Mouse (Mus musculus) spleen, postnatal 4 days (tissue): Measurements from ENCODE around the gene Tmem106a.
A peak's percentile ranks its signal among the peaks of the same experiment; 100 is the strongest.
"Not testable (repeated sequence)": the region's sequence is repeated elsewhere in the genome, so short reads cannot be mapped to it uniquely, and the experiment has no call there.

ENCODE experiments used
- DNase-seq, 2 experiments: peaks; one replicate each; pipeline ENCODE4 v3.0.0; 2022; ENCODE audit warnings: low spot score in 2 of 2

Tmem106a gene

DNA sequence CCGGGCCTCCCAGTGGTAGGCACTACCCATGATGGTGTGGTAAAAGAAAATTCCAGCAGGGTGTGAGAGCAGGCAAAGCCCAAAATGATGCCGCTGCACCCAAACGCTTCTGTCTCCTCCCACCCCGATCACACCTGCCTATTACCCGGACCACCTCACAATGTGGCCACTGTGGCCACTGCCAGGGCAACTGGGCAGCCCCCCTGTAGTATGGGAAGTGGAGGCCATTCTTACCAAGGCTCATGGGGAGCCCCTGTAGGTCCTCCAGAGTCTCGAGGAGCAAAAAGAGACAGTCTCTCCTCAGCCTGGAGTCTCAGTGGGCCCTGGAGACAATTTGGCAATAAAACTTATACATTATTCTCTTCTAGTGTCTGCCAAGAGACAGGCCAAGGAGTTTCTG lies 17.1 kb downstream of the Tmem106a start, which contains the start of gene Gm11634:
Gm11634 (minus strand) TSS at position 101 of the 400 bp plus-strand sequence.
- no peak for DNase-seq

DNA sequence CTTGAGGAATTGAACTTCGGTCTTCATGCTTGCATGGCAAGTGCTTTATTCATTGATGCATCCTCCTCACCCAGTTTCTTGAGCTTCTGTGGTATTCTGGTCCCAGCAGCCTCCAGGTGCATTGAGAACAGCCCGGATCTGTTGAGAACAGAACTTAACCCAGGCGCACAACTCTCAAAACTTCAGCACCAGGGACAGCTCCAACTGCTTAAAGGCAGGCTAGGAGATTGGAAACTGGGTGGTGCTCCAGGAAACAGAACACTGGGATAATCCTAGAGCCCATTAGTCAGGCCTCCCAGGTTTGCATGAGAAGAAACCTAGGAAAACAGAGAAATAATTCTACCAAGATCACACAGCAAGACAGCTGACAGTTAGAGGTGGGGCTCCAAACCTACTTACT lies 20.4 kb downstream of the Tmem106a start:
- peak; percentile 50 to 82 for DNase-seq

DNA sequence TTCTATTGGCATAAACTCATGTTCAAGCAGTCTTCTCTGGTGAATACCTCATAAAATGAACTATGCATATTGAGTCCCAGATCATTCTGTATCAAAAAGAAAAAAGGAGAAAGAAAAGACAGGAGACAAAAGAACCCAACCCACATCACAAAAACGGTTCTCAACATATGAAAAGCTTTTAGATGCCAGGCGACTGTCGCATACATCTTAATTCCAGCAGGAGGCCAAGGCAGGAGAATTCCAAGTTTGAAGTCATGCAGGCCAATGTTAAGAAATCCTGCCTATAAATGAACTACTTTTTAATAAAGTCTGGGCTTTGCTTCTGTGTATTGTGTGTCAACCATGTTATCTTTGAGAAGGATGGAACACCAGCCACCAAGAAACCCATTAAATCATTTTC lies 22.1 kb downstream of the Tmem106a start:
- no peak for DNase-seq

DNA sequence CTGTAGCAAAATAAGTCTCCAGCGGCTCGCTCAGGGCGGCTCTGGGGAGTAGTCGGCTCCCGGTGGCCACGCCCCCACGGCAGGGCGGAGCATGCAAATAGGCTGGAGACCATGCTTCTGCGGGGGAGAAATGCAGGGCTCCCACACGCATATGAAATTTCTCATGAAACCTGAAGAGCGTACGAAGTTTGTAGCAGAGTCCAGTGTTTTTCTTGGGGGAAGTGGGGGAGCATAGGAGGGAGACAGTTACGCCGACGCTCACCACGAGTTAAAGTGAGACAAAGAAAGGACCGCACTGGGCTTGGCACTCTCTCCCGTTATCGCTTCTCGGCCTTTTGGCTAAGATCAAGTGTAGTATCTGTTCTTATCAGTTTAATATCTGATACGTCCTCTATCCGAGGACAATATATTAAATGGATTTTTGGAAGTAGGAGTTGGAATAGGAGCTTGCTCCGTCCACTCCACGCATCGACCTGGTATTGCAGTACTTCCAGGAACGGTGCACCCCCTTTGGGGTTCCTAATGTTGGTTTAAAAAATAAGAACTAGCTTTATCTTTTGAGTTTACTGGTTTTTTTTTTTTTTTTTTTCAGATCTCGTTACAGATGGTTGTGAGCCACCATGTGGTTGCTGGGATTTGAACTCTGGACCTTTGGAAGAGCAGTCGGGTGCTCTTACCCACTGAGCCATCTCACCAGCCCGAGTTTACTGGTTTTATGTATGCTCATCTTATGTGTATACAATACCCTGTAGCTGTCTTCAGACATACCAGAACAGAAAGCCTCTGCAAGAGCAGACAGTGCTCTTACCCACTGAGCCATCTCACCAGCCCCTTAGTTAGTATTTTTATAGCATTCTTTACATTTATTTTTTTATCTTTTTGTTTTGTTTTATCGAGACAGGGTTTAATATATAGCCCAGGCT lies 22.8 kb downstream of the Tmem106a start:
- peak; percentile 84 to 93 for DNase-seq

DNA sequence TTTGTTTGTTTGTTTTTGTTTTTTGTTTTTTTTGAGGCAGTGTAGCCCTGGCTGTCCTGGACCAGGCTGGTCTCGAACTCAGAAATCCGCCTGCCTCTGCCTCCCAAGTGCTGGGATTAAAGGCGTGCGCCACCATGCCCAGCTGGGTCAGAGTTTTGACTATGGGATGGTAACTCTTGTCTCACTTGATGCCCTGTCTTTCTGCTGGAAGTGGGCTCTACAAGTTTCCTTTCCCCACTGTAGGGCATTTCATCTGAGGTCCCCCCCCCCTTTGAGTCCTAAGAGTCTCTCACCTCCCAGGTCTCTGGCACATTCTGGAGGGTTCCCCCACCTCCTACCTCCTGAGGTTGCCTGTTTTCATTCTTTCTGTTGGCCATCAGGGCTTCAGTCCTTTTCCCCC lies 25.1 kb downstream of the Tmem106a start:
- not testable (repeated sequence) for DNase-seq

DNA sequence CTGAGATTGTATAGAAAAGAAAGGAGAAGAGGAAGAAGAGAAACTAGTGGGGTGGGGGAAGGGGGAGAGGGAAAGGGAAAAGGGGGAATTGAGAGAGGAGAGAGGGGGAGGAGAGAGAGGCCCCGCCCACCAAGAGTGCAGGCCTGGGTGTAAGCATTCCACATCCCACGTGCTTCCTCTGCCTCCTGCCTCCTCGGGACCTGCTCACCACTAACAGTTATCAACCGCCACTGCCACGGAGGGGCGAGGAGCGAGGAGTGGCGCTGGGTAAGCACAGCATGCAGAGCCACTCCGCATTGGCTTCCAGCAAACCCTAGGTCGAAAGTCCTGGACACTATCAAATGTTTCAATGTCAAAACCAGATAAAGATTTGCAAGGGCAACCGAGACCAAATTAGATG lies 28.4 kb downstream of the Tmem106a start:
- no peak for DNase-seq

DNA sequence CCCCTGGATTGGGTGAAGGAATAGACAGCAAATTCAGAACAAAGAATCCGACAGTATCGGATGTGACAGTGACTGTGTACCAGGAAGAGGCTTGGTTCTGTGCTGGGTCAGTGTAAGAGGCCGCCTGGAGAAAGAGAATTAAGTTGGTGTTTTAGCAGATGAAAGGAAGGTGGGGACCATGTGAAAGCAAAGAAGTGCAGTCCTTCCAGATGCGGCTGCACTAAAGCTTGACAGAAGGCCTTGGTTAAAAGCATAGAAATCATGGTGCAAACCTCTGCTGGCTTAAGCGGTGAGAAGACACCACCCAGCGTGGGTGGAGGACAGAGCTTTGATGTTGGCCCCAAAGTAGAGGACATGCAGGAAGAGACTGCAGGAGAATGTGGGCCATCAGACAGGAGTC lies 31.6 kb downstream of the Tmem106a start:
- DNase-seq: no peak

DNA sequence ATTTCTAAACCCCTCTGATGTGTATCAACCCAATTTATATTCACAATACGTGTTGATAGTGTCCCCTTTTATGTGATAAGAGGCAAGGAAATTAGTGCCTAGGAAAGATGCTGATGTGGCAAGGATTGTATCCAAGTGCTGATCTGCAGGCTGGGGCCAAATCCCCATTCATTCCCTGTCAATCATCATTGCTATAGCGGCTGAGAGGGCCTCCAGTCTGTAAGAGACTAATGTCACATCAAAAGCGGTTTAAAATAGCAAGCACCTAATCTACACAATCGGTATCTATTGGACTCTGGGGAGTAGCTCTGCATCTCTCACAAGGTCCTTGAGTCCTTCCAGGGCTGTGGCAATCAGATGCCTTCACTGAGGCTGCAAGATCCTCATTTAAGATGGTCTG lies 32.1 kb downstream of the Tmem106a start:
- DNase-seq: no peak

DNA sequence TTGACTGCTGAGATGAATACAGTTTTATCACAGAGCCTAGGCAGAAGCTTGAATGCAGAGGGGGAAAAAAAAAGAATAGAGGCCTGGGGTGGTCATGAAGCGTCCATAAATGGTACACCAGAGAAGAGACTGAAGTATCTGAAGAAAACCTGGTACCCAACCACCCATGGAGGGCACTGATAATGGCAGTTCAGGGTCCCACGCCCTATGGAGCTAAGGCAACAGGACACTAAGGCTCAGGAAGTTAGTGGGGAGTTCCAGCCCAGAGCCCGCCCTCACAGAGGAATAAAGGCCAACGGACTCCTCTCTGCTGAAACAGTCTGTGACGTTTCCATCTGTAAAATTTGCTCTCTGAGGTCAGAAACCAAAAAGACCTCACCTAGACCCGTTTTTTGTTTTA lies 33.3 kb downstream of the Tmem106a start:
- no peak for DNase-seq

DNA sequence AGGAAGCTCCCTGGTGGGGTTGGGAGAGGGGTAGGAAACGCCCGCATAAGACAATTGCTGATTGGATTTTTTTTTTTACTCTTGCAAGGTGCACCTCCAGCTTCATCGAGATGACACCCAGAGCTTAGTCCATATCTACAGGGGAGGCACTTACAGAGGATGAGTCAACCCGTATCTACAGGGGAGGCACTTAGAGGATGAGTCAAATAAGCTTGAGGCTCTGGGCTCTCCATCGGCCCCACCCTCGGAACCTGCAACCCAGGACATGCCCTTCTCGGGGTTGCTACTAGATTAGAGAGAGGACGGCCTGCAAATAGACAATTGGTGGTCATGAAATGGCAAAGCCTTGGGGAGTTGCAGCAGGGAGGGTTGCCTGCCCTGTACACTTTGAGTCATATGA lies 34.1 kb downstream of the Tmem106a start:
- DNase-seq: no peak

DNA sequence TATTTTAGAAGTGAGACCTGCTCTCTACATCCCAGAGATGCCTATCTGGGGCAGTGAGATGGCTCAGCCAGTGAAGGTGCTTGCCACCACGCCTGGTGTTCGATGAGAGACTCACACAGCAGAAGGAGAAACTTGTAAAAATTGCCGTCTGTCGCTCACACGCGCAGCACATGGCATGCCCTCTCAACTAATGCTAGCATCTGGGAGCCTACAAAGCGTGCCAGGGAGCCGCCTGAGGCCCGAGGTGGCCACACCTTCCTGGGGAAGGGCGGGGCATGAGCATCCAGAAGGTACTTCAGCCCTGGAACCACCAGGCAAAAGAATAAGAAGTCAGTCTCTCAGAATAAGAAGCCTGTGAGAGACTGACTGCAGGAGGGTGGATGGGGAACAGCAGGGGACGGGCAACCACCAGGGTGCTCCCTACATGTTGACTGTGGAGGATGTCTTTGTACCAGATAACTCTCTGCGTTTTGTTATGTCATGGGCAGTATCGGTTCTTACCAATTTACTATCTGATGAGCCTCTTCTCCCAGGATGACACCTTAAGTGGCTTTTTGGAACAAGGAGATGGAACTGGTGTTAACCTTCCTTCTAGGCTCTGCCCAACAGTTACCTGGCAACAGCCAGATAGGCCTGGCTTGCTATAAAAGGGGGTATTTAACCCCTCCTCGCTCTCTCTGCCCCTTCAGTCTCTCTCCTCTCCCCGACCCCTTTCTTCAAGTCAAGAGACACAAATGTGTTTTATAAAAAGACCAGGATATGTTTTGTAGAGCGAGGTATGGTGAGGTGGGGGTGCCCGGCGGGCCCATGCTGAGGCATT lies 35.1 kb downstream of the Tmem106a start:
- DNase-seq: no peak

DNA sequence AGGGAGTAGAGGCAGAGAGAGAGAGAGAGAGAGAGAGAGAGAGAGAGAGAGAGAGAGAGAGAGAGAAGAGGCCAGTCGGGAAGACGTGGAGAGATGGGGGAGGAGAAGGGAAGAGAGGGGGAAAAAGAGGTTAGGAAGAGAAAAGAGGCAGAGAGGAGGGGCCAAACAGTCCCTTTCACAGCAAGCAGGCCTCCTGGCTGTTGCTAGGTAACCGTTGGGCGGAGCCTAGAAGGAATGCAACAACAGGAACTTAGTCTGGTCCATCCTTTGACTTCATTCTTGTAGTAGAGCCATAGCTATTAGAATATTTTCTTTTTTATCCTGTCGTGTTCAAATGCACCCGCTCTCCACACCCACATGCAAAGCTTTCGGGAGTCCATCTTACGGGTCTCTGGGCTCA lies 35.8 kb downstream of the Tmem106a start:
- DNase-seq: peak in 1 of 2 experiments; percentile 38

DNA sequence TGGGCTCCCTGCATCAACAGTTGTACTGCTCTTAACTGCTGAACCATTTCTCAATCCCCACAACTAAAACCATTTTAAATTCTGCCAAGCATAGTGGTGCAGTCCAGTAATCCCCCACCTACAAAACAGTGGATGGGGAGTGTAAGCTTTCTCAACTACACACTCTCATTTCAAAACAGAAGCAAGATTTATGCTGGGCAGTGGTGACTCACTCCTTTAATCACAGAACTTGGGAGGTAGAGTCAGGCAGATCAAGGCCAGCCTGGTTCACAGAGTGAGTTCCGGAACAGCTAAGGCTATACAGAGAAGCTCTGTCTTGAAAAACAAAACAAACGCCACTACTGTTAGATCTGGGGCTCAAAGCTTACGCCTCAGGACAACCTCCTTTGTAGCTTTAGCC lies 36.6 kb downstream of the Tmem106a start:
- no peak for DNase-seq

DNA sequence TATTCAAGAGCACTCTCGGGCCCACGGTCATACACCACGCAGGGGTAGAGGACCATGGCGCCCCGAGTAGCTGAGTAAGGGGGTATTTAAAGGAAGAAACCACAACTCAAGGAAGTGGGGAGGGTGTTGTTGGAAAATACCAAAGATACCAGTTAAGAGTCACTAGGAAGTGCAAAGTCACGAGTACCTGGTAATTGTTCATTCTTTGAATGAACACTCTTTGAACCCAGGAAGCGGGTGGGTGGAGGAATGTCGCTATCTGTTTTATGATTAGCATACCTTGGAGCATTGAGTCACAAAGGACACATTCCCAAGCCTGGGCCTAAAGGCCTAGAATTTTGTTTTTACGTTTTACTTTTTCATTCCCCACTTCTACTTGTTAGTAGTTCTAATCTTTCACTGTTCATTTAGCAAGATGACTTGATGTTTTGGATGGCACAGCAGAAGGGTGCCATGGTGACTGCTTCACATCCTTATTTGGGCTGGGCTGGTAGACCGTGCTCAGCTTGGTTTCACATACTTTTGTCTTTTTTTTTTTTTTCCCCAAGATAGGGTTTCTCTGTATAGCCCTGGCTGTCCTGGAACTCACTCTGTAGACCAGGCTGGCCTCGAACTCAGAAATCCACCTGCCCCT lies 38.1 kb downstream of the Tmem106a start:
- DNase-seq: not testable (repeated sequence)

DNA sequence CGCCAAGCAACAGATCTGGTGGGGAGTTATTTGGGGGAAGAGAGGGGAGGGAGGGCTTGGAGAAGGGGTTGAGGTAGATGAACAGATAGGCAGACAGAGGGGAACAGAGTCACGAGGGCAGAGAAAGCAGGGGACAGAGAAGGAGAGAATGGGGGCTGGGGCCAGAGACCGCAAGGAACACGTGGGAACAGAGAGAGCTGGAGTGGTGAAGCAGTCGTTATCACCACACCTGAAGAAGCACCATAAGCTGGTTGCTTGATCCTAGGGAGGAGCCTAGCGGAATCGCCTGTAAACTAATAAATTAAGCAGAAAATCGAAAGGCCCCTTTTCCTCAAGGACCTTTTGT lies 44.6 kb downstream of the Tmem106a start:
- no peak for DNase-seq

DNA sequence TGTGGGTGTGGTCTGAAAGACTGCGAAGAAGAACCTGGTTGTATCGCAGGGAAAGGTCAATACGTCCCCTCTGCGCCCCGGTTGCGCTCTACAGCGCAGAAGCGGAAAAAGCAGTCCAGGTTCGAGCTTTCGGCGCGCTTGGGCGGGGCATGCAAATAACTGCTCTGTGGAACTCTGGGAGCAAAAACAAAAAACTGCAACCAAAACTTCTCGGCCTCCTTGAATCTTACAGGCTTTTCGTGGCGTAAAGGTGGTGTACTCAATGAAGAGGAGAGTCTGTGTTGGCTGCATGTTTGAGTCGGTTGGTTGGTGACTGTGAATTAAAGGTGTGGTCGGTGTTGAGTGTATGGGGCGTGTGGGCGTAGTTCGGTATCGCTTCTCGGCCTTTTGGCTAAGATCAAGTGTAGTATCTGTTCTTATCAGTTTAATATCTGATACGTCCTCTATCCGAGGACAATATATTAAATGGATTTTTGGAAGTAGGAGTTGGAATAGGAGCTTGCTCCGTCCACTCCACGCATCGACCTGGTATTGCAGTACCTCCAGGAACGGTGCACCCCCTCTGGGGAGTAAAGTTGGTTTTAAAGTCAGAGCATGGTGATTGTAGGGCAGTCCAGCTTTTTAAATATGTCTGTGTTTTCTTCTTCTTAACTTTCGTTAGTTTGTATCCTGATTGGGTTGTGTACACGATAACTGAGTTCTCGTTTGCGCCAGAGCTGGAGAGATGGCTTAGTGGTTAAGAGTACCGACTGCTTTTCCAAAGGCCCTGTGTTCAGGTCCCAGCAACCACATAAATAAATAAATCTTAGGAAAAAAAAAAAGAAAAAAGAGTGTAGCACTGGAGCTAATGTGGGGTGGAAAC lies 45.2 kb downstream of the Tmem106a start, which contains the start of gene Rdm1:
Rdm1 (plus strand) TSS at position 201 of the 862 bp plus-strand sequence.
- DNase-seq: peak; percentile 84 to 91

DNA sequence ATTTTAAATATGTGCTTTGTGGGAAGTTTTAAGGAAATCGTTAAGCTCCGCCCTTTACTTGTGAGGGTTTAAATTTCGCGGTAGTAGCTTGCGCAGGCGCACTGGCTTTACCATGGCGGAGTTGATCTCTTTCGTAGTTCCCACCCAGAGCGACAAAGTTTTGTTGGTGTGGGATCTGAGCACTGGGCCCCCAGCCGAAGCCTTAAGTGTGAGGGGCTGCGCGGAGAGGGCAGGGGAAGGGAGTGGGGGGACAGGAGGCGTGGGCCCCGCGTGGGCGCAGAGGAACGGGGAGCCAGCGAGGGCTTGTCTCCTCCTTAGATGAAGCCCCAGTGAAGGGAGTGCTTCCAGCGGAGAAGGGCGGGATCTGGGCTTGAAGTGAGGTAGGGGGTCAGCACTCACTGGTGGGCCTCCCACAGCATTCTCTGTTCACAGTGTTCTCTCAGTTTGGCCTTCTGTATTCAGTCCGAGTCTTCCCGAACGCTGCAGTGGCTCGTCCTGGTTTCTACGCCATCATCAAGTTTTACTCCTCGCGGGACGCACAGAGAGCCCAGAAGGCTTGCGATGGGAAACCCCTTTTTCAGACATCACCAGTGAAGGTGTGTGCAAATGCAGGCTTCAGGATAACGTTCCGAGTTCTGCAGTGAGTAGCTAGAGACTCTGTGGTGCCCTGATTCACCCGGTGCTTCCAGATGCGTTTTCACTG lies 46.0 kb downstream of the Tmem106a start:
- DNase-seq: peak; percentile 84 to 94

DNA sequence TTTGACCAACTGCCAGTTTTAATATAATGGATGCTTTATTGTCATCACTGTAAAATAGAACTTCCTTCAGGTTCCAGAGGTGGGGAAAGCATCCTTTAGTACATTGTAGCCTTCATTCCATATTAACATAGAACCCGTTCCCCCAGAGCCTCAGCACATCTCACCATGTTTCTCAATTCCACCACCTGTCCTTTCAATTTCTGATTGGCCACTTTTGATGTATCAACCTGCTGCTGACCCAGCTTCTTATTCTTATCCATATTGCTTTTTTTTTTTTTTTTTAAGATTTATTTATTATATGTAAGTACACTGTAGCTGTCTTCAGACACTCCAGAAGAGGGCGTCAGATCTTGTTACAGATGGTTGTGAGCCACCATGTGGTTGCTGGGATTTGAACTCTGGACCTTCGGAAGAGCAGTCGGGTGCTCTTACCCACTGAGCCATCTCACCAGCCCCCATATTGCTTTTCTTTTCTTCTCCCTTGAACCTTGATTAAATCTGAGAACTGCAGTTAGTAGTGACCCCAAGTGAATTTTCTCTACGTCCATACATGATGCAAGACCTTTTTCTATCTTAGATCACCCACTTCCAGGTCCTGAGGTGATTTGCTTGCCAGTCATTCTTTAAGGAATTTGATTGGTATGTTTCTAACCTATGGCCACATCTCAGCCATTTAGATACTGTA lies 46.8 kb downstream of the Tmem106a start:
- DNase-seq: not testable (repeated sequence)

DNA sequence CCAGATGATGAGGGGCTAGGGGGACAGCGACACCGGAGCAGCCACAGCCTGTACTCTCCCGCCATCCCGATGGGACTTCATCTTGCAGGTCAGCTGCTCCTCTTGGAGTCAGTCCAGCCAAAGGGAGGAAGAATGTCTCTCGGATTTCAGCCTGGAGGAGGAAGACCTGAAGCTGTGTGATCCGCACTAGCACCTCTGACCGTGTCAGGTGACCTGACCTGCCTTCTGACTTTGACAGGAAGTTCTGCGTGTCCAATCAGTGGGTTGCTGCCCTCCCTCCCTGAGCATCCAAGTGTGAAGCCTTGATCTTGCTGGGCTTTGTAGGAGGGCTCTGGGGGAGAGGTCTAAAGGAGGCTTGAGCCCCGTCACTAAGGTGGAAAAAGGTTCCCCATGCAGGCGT lies 53.6 kb downstream of the Tmem106a start:
- no peak for DNase-seq

DNA sequence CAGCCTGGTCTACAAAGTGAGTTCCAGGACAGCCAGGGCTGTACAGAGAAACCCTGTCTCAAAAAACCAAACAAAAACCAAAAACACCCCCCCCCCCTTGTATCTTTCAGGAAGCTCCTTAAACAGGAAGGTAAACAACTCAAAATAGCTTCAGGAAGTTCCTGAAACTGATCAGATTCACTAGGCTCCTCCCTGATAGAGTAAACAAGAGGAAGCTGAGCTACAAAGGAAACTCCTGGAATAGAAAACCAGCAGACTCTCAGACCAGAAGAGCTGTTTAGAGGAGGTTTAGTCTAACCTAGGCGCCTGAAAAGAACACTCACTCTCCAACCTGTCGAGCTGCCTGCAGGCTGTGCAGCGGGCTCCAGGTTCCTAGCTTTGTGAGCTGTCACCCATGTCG lies 57.7 kb downstream of the Tmem106a start:
- DNase-seq: no peak
